In genomic region chr7:102250631-102251214, GRCm38 (mm10) we compare ENCODE assay signal across 8 mouse cellular contexts. TPM values are rescaled to one million over a fixed set of nuclear protein-coding genes. Genes with fewer than 3 reads are reported as not detected.
DNase-seq lines count a peak whose midpoint lies in the region; ATAC-seq lines count a peak whose summit lies in the region.

No protein-coding gene starts in this region.

- peaks cover 54% of the 10 kb centered on the region for H3K4me1 ChIP-seq in embryonic facial prominence, embryonic 10.5 days
- peaks cover 37% of the 10 kb centered on the region for H3K4me1 ChIP-seq in intestine, embryonic 16.5 days (ENCODE audit: control insufficient read depth, insufficient read depth, low read length)

- no peaks in the 10 kb centered on the region for H3K27me3 ChIP-seq in embryonic facial prominence, embryonic 10.5 days (replicated peaks; ENCODE audit: low read depth, poor library complexity, severe bottlenecking)
- H3K27me3 ChIP-seq in intestine, embryonic 16.5 days (replicated peaks; ENCODE audit: control insufficient read depth, insufficient read depth, low read length): no peaks in the 10 kb centered on the region

- H3K9ac ChIP-seq in intestine, embryonic 16.5 days (ENCODE audit: low read depth, low read length): peak overlapping the region; percentile 94

- DNase-seq in 3134 (ENCODE audit: extremely low read depth, insufficient read length, low spot score): peak; percentile 93
- peak; percentile 95 for DNase-seq in adrenal gland, postnatal 14 days
- DNase-seq in embryonic facial prominence, embryonic 10.5 days (ENCODE audit: low spot score): peak; percentile 90
- DNase-seq in gastrocnemius, postnatal 4 days (ENCODE audit: low spot score in 2 of 2): peak; percentile 82 to 91
- peak; percentile 85 to 87 for DNase-seq in left cerebral cortex, postnatal 14 days (ENCODE audit: low spot score in 2 of 2)
- DNase-seq in skeletal muscle tissue, adult 2 months (ENCODE audit: low read depth, low spot score): peak; percentile 87

- H3K9me3 ChIP-seq in embryonic facial prominence, embryonic 10.5 days: no peaks in the 10 kb centered on the region
- no peaks in the 10 kb centered on the region for H3K9me3 ChIP-seq in intestine, embryonic 16.5 days (ENCODE audit: control insufficient read depth, low read length)

- ATAC-seq in intestine, embryonic 16.5 days: peak; percentile 81
- ATAC-seq in megakaryocyte progenitor cell, adult 5-6 weeks (replicated peaks; ENCODE audit: poor library complexity): peak; percentile 52

- H3K27ac ChIP-seq in embryonic facial prominence, embryonic 10.5 days (replicated peaks): peak overlapping the region; percentile 96
- peak overlapping the region; percentile 100 for H3K27ac ChIP-seq in intestine, embryonic 16.5 days (ENCODE audit: low read length)

- H3K4me2 ChIP-seq in intestine, embryonic 16.5 days (ENCODE audit: low read depth, low read length): peak overlapping the region; percentile 67

- H3K4me3 ChIP-seq in embryonic facial prominence, embryonic 10.5 days: peak overlapping the region; percentile 76
- H3K4me3 ChIP-seq in intestine, embryonic 16.5 days (ENCODE audit: low read length): peak overlapping the region; percentile 86

- intact Hi-C loops in left cerebral cortex, postnatal 14 days (cut with DNase I): loop anchor here (5.0 kb wide), 1 partner anchor 38 kb away; the partner anchor contains the start of genes Nup98 and Pgap2

- no peaks in the 10 kb centered on the region for H3K36me3 ChIP-seq in embryonic facial prominence, embryonic 10.5 days (replicated peaks)
- no peaks in the 10 kb centered on the region for H3K36me3 ChIP-seq in intestine, embryonic 16.5 days (ENCODE audit: control insufficient read depth, insufficient read depth, low read length)

- under 1% methylated on average over 33 of the region's 33 CpGs for WGBS in embryonic facial prominence, embryonic 10.5 days
- under 1% methylated on average over 33 of the region's 33 CpGs for WGBS in intestine, embryonic 16.5 days

RNA-seq across cellular contexts. Expression of gene Rhog, which starts 5.1 kb away (rescaled TPM):
- 53.6 and 63.5 TPM in 2 replicates for total RNA-seq in adrenal gland, postnatal 14 days (2021)
- polyA plus RNA-seq in embryonic facial prominence, embryonic 10.5 days (2016; fragmentation: Nextera tagmentation; extraction: Ambion mirVana): 42.5 and 48.4 TPM in 2 replicates
- total RNA-seq in gastrocnemius, postnatal 4 days (2021): 10 to 100 TPM; 42.9 to 43.5 TPM
- 69.4 and 71.3 TPM in 2 replicates for polyA plus RNA-seq in intestine, embryonic 16.5 days (2015; fragmentation: Nextera tagmentation; extraction: Ambion mirVana)
- total RNA-seq in left cerebral cortex, postnatal 14 days (2021): 10 to 100 TPM; 19.5 to 26.0 TPM
- total RNA-seq in megakaryocyte progenitor cell, adult 5-6 weeks (2015): 208 and 213 TPM in 2 replicates
- total RNA-seq in megakaryocyte progenitor cell, adult 5-6 weeks (2017): 44.7 and 47.3 TPM in 2 replicates

RNA-seq across cellular contexts. Expression of gene Stim1, which starts 16.9 kb away (rescaled TPM):
- total RNA-seq in adrenal gland, postnatal 14 days (2021): 71.0 and 88.3 TPM in 2 replicates
- polyA plus RNA-seq in embryonic facial prominence, embryonic 10.5 days (2016; fragmentation: Nextera tagmentation; extraction: Ambion mirVana): 13.0 and 14.6 TPM in 2 replicates
- total RNA-seq in gastrocnemius, postnatal 4 days (2021): 100 to 1,000 TPM; 248 to 260 TPM
- 20.9 and 21.1 TPM in 2 replicates for polyA plus RNA-seq in intestine, embryonic 16.5 days (2015; fragmentation: Nextera tagmentation; extraction: Ambion mirVana)
- 10 to 100 TPM; 84.7 to 88.7 TPM for total RNA-seq in left cerebral cortex, postnatal 14 days (2021)
- total RNA-seq in megakaryocyte progenitor cell, adult 5-6 weeks (2015): 22.4 and 23.5 TPM in 2 replicates
- 33.5 and 36.4 TPM in 2 replicates for total RNA-seq in megakaryocyte progenitor cell, adult 5-6 weeks (2017)

RNA-seq across cellular contexts. Expression of gene Pgap2, which starts 40.7 kb away (rescaled TPM):
- 75.7 and 87.8 TPM in 2 replicates for total RNA-seq in adrenal gland, postnatal 14 days (2021)
- 61.3 and 62.4 TPM in 2 replicates for polyA plus RNA-seq in embryonic facial prominence, embryonic 10.5 days (2016; fragmentation: Nextera tagmentation; extraction: Ambion mirVana)
- 10 to 100 TPM; 42.7 to 42.8 TPM for total RNA-seq in gastrocnemius, postnatal 4 days (2021)
- 121 and 126 TPM in 2 replicates for polyA plus RNA-seq in intestine, embryonic 16.5 days (2015; fragmentation: Nextera tagmentation; extraction: Ambion mirVana)
- total RNA-seq in left cerebral cortex, postnatal 14 days (2021): 10 to 100 TPM; 26.3 to 27.6 TPM
- total RNA-seq in megakaryocyte progenitor cell, adult 5-6 weeks (2015): 71.9 and 80.7 TPM in 2 replicates
- 30.6 and 32.9 TPM in 2 replicates for total RNA-seq in megakaryocyte progenitor cell, adult 5-6 weeks (2017)

RNA-seq across cellular contexts. Expression of gene Nup98, which starts 40.7 kb away (rescaled TPM):
- total RNA-seq in adrenal gland, postnatal 14 days (2021): 56.4 and 61.3 TPM in 2 replicates
- 48.2 and 50.6 TPM in 2 replicates for polyA plus RNA-seq in embryonic facial prominence, embryonic 10.5 days (2016; fragmentation: Nextera tagmentation; extraction: Ambion mirVana)
- total RNA-seq in gastrocnemius, postnatal 4 days (2021): 10 to 100 TPM; 41.2 to 43.6 TPM
- polyA plus RNA-seq in intestine, embryonic 16.5 days (2015; fragmentation: Nextera tagmentation; extraction: Ambion mirVana): 27.5 and 27.9 TPM in 2 replicates
- 10 to 100 TPM; 32.2 to 37.2 TPM for total RNA-seq in left cerebral cortex, postnatal 14 days (2021)
- total RNA-seq in megakaryocyte progenitor cell, adult 5-6 weeks (2015): 75.3 TPM in 2 replicates
- 41.3 and 46.1 TPM in 2 replicates for total RNA-seq in megakaryocyte progenitor cell, adult 5-6 weeks (2017)

Comparison
In these comparisons a context has a peak if more than half of its experiments do, and no peak if none do; other contexts are left out.
1. Peak in every context shown above with its lines: DNase-seq, ATAC-seq, H3K4me3 ChIP-seq and H3K27ac ChIP-seq.